Mouse (Mus musculus): ENCODE measurements around the gene Plekha6.
A peak's percentile ranks its signal among the peaks of the same experiment; 100 is the strongest.

The Plekha6 gene

DNA sequence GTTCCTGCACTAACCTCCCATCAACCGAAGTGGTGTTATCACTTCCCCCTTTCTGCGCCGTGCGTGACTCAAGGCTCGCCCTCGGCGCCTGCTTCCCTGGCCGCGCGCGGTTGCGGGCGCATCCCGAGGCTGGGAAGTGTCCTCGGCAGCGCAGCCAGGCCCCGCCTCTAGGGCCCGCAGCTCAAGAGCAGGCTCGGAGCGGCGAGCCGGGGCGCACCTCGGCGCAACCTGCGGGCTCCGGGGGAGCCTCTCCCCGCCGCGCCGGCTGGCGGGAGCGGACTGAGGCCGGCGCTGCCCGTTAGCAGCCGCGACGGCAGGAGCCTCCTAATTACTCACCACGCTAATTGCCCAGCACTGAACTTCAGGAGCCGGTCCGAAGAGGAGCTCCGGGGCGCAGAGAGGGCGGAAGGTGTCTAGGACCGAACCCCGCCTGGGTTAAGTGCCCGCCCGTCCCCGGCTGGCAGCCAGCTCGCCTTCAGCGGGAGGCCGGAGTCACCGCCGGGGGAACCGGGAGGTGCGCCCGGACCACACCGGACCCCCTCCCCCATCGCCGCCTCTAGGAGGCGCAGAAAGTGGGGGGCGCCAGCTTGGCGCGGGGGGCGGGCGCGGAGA lies at the start of gene Plekha6:
Plekha6 (plus strand) TSS at position 391 of the 612 bp plus-strand sequence.
- peak; percentile 90 for DNase-seq

DNA sequence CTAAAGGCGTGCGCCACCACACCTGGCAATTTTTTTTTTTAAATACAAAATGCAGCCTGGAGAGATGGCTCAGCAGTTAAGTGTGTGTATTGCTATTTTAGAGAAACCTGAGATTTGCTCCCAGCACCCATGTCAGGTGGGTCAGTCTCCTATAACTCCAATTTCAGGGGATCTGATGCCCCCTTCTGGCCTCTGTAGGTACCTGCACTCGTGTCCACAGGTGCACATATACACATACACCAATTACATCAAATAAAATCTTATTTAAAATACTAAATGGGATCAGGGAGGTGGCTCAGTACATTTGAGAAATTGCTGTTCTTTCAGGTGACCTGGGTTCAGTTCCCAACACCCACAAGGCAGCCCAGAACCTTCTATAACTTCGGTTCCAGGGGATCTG lies 47.9 kb upstream of the Plekha6 start:
- DNase-seq, result no peak

DNA sequence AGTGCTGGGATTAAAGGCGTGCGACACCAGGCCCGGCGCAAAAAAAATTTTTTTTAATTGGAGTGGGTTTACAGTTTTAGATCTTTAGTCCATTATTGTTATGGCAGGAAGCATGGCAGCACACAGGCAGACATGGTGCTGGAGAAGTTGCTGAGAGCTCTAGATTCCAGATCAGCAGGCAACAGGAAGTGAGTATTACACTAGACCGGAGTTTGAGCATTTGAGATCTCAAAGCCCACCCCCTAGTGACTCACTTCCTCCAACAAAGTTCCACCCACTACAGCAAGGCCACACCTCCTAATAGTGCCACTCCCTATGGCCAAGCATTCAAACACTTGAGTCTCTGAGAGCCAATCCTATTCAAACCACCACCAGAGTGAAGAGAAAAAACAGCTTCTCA lies 45.9 kb upstream of the Plekha6 start:
- DNase-seq, result no peak

DNA sequence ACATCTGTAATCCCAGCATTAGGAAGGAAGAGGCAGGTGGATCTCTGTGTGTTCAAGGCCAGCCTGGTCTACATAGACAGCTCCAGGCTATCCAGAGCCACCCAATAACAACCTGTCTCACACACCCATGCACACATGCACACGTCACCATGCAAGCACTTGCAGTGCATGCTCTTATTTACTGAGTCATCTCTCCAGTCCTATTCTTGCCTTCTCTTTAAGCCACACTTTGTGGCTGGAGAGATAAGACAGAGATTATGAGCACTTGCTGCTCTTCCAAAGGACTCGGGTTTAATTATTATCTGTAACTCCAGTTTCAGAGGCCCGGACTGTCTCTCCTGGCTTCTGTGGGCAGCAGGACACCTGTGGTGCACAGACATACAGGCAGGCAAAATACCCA lies 45.2 kb upstream of the Plekha6 start:
- no peak for DNase-seq

DNA sequence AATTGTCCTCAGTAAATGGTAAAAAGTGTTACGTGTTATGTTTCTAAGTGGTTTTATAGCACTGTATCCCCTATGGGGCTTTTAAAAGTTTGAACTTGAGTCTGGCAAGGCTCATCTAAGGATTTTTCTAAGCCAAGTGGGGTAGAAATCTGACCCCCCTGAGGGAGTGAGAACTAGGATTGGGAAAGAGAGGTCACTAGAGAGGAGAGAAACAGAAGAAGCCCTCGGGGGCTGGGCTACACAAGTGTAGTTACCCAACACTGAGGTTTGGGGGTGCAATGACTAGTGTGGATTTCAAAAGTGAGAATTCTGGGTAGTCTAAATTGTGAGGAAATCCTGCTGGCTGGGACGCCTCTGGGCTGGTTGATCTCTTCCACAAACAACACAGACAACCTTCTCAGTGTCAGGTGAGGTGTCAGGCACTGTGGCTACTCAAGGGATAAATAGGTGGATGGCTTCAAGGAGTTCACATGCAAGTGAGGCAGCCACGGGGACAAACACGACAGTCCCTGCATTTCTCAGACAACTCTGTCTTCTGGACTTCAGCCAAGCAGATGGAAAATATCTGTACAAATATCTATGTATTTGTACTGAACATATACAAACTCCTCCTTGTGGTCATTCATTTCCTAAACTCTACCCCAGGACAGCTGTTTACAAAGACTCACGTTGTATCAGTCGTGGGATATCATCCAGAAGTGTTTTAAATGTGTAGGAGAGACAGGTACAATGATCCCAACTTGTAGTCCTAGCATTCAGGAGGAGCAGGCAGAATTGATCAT lies 43.9 kb upstream of the Plekha6 start:
- DNase-seq, result peak; percentile 90

DNA sequence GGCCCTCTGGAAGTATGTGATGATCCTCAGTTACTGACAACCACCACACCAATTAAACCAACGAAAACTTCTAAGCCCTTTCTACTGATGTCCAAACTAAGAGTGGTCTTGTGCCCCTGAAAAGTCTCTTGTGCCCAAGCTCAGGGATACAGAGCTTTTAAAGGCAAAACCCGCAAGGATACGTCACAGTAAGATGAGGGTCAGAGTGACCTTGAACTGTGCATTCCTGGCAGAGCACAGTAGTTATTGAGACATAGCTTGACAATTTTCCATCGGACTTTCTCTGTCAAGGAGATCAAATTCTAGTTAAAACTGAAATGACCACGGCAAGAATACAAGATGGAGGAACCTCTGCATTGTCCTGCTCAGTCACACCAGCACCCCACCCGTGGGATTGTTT lies 42.8 kb upstream of the Plekha6 start:
- no peak for DNase-seq

DNA sequence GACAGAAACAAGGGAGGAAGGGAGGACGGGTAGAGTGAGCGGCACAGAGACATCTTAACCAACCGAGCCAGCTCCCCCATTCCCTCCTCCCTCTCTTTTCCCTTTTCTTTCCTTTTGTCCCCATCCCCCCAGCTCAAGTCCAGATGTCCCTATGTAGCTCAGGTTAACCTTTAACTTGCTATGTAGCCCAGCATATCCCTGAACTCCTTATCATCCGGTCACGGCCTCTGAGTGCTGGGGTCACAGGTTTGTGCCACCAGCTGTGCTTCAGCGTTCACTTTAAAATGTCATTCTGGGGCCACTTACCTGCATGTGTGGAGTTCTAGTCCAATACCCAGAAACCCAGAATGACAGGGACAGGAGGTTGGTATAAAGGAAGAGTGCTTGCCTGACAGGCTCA lies 39.9 kb upstream of the Plekha6 start:
- DNase-seq, result no peak

DNA sequence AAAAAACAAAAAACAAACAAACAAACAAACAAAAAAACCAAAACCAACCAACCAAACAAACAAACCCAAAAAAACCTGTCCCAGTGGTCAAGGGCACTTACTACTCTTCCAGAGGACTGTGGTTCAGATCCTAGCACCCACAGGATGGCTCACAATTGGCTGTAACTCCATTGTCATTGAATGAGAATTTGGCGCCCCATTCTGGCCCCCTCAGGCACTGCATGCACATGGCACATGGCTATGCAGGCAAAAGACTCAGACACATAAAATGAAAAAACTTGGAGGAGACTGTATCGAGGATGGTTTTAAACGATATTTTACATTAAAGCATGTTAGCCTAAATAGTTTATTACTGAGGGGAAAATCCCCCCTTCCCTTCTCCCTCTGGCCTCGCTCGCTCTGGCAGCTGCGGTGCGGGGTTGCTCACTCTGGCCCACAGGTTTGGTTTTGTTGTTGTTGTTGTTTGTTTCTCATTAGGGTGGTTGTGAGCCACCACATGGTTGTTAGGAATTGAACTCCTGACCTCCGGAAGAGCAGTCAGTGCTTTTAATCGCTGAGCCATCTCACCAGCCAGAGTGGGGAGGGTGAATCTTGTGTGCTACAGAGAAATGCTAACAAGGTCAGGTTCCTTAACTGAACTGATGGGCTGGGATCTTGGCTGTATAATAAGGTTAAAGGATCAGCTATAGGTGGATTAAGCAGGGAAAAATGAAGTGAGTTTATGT lies 38.2 kb upstream of the Plekha6 start:
- DNase-seq, result no peak

DNA sequence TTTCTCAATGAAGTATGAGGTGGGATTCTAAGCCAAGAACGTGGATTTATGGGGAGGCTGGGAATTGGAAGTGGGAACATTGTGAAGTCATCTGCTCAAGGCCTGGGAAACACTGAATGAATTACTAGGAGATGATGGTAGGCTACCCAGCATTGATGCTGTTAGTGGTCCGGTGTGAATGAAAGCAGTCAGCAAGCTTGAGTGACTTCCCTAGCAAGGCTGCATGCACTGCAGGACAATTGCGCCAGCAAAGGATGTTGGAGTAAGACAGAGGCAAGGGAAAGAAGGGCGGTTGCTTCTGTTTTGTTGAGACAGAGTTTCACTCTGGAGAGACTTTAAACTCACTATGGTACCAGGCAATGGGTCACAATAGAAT lies 37.7 kb upstream of the Plekha6 start:
- no peak for DNase-seq

DNA sequence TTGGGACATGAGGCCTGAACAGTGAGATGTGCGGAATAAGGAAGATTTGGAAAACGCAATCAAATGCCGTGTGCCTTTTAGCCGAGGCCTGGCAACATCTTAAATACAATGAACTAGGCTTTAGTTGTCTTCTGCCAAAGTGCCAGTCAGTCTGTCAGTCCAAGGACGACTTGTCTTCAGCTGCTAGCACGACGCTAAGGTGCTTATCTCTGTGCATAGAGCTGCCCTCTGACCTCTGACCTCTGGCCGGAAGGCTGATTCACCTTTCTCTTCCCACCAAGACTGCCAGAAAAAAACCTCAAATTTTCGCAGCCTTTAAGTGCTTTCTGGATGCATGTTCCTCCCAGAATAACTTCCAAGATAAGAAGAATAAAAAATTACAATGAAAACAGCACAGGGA lies 36.7 kb upstream of the Plekha6 start:
- no peak for DNase-seq

DNA sequence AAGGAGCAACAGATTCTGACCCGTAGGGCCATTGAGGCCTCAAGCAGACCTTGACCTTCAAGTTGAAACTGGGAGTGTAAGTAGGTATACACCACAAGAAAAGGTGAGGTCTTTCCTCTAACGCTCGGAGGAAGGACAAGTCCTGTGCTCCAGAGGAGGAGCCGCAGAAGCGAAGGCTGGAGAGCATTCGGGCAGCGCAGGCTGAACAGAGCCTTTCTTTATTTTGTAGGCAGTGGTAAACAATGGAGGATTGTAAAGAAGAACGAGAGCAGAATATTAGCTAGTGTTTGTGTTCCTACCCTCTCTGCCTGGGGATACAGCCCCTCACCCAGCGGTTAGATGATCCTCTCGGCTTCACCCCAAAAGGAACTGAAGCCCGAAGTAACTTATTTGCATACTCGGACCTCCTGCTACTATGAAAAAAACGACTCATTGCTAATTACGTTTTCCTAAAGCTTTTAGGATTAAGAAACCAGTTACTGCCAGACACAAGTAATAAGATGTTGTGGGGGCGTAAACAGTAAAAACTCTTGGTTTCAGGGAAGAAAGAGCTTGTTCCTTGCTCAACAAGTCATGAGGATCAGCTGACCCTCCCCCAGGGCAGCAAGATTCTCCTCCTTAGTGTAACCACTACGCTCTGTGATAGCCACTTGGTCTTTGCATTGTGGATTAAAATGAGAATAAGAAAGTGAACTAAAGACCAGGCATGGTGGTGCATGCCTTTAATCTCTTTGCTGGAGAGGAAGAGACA lies 34.4 kb upstream of the Plekha6 start:
- DNase-seq, result no peak

DNA sequence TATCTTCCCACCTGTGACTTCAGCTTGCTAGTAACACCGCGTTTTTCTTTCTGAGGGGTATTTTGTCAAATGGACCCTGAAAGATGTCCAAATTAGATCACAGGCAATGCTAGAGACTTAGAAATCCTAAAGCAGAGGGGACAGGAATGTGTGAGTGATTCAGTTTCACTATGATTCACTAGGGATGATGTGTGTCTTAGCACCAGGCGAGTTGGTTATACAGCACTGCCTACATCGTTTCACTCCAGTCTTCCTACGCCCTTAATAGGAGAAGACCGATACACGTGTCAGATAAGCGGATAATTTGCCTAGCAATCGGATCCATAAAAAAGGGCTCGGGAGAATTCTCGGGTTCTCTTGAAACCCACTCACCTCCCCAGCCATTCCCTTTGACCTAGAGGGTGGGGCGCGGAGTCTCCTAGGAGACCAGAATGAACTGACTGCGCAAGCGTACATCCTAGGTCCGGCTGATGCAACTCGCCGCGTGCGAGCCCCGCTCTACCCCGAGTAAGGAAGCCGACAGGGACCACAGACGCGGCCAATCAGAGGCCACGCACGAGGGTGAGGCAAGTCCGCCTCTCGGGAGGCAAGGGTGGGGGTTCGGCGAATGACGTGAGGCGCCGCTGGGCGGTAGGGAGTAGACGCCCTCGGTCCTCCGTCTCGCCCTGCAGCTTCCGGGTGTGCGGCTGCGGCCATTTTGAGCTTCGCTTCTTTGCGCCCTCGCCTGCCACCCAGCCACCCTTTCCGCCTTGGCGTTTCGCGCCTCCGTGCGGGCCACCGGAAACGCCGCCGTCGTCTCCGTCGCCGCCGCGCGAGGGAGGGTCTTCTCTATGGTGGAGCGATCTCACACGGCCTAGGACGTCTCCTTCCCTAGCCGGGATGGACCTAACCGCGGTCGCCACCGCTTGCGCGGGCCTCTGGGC lies 33.1 kb upstream of the Plekha6 start, which contains the start of gene Ppp1r15b:
Ppp1r15b (plus strand) TSS at position 506 of the 923 bp plus-strand sequence.
- peak; percentile 100 for DNase-seq

DNA sequence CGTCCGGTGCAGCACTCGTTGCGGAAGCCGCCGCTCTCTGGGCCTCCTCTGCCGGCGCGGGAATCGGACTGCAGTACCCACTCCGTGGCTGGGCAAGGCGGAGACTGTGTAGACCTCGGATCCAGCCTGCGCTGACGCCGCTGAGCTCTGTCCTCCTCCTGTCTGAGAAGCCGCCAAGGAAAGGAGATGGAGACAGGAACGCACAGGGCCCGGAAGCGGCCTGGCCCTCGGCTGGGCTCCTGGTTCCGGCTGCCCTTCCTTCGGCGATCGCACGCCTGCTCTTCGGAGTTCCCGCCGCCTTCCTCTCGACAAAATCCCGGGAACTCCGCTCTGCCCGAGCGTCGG lies 32.5 kb upstream of the Plekha6 start:
- no peak for DNase-seq

DNA sequence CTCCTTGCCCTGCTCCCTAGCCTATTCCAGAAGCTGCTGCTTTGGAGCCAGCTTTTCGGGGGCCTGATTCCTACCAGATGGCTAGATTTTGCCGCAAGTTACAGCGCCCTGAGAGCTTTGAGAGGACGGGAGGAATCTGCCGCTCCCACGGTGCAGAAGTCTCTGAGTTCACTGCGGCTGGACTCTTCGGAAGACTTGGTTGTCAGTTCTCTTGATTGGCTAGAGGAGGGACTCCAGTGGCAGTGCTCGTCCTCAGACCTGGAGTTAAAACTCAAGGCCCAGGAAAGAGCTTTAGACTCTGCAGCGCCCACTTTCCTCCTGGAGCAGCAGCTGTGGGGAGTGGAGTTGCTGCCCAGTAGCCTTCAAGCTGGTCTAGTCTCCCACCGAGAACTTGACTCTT lies 32.1 kb upstream of the Plekha6 start:
- DNase-seq, result peak; percentile 93

DNA sequence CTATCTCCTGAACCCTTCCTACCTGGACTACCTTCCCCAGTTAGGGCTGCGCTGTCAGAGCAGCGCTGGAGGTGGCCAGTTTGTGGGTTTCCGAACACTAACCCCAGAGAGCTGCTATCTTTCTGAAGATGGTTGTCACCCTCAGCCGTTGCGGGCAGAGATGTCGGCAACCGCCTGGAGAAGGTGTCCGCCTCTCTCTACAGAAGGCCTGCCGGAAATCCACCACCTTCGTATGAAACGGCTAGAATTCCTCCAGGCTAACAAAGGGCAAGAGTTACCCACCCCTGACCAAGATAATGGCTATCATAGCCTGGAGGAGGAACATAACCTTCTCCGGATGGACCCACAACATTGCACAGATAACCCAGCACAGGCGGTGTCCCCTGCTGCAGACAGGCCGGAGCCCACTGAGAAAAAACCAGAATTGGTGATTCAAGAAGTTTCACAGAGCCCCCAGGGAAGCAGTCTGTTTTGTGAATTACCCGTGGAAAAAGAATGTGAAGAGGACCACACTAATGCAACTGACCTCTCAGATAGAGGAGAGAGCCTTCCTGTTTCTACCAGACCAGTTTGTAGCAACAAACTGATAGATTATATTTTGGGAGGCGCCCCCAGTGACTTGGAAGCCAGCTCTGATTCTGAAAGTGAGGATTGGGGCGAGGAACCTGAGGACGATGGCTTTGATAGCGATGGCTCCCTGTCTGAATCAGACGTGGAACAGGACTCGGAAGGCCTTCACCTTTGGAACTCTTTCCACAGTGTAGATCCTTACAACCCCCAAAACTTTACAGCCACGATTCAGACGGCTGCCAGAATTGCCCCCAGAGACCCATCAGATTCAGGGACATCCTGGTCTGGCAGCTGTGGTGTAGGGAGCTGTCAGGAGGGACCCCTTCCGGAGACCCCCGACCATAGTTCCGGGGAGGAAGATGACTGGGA lies 31.4 kb upstream of the Plekha6 start:
- peak; percentile 93 for DNase-seq

DNA sequence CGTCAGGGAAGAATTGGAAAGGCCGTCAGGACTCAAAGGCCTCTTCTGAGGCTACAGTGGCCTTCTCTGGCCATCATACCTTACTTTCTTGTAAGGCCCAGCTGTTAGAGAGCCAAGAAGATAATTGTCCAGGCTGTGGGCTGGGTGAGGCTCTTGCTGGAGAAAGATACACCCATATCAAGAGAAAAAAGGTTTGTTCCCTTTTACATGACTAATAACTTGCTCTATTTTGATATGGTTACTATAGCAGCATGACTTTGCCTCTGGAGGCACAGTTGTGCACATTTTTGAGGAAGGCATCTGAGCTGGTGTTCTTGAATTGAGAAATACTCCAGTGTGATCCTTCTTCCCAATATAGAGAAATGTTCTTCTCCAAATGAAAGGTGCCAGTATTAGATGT lies 30.6 kb upstream of the Plekha6 start:
- peak; percentile 91 for DNase-seq

DNA sequence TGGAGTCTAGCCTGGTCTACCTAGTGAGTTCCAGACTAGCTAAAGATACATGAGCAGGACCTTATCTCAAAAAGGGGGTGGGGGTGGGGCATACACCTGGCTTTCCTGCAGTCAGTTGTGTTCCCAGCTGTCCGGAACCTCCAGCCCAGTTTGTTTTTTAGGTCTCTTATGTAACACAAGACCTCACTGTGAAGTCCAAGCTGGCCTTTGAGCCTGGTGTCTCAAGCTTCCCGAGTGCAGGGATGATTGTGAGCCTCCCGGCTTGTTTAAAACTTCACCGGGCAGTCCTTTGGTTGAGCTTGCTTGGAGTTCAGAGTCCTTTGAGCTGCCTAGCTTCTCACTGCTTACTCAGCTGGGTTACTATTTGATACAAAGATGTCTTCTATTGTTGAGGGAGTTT lies 29.9 kb upstream of the Plekha6 start:
- DNase-seq, result peak; percentile 93

DNA sequence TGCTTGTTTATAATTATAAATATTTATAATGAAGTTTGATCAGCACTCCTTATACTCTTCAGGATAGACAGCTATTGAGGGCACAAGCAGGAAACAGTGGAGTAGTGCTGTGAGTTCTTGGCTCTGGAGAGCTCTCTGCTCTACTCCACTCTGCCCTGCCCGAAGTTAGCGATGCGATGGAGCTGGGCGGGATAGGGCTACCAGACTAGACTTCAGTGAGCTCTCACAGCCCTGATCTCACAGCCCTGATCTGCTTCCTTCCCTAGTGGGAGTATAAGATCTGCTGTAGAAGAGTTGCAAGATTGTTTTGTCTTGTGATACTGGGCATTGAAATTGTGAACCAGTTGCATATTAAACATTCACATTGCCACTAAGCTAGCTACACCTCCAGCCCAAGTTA lies 29.1 kb upstream of the Plekha6 start:
- no peak for DNase-seq

DNA sequence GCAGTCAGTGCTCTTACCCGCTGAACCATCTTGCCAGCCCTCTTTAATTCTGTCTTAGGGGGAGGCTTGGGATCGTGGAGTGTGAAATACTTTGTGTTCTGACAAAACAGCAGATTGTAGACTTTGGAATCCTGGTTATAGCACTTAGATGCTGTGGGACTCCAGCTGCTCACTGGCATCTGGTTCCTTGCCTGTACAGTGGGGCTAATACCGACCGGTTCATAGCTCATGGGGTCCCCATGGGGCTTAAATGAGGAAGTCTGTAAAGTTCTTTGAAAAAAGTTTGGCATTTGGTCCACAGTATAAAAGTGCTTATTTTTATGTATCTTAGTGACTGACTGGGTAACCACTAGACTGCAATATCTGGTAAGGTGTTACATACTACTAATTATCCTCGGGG lies 28.2 kb upstream of the Plekha6 start:
- DNase-seq, result peak; percentile 90

DNA sequence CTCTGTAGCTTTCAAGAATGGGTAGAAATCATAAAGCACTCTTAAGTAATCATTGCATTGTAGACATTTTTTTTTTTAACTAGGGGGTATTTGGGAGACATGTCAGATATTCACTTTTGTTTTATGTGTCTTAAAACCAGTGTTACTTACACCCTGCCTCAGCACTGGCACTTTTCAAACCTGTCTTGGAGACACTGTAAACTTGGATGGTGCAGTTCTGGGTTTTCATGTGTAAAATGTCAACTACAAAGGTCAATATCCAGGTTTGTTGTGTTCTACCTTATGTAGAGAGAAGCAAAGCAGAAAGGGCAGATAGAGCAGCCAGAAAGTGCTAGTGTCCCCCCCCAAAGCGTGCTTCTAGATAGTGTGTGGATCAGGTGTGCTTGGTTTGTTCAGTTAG lies 25.6 kb upstream of the Plekha6 start:
- no peak for DNase-seq

All from heart, adult 11 months (tissue).